In genomic region chr1:39944972-39945323, GRCm38 (mm10) we compare ENCODE assay signal across 16 mouse cellular contexts. TPM values are rescaled to one million over a fixed set of nuclear protein-coding genes. Genes with fewer than 3 reads are reported as not detected.
DNase-seq lines count a peak whose midpoint lies in the region; ATAC-seq and TF ChIP-seq lines count a peak whose summit lies in the region.
"Had no signal": no experiment of that assay in that cellular context is flagged by ENCODE, and none has a peak within 500 bp of the region (broad histone marks: within the 10 kb centered on the region; RNA-seq: fewer than 3 reads in every experiment).

No protein-coding gene starts in this region.

- no peaks in the 10 kb centered on the region for H3K27me3 ChIP-seq in limb, embryonic 11.5 days (ENCODE audit: control insufficient read depth, insufficient read depth, low read length)
- no peaks in the 10 kb centered on the region for H3K27me3 ChIP-seq in limb, embryonic 10.5 days (ENCODE audit: low read depth, poor library complexity, severe bottlenecking)
- no peaks in the 10 kb centered on the region for H3K27me3 ChIP-seq in forebrain, embryonic 15.5 days
- no peaks in the 10 kb centered on the region for H3K27me3 ChIP-seq in limb, embryonic 15.5 days
- no peaks in the 10 kb centered on the region for H3K27me3 ChIP-seq in kidney, embryonic 14.5 days (ENCODE audit: control insufficient read depth, insufficient read depth, low read length)
- H3K27me3 ChIP-seq: CH12.LX; megakaryocyte, embryonic 14.5 days; stomach, embryonic 15.5 days had no signal

- ATAC-seq in limb, embryonic 11.5 days (ENCODE audit: insufficient number of reproducible peaks, low FRiP score, low TSS enrichment, low read depth): no peak
- no peak for ATAC-seq in forebrain, embryonic 15.5 days (replicated peaks)
- ATAC-seq in limb, embryonic 15.5 days (ENCODE audit: insufficient number of reproducible peaks, low FRiP score, low TSS enrichment, low read depth): no peak
- no peak for ATAC-seq in kidney, embryonic 14.5 days (ENCODE audit: low FRiP score, low TSS enrichment)

- intact Hi-C loops in gastrocnemius, adult 2 months (cut with DNase I): no loop called here

- H3K36me3 ChIP-seq in limb, embryonic 11.5 days (ENCODE audit: control insufficient read depth, insufficient read depth, low read length): no peaks in the 10 kb centered on the region
- H3K36me3 ChIP-seq in limb, embryonic 10.5 days: no peaks in the 10 kb centered on the region
- no peaks in the 10 kb centered on the region for H3K36me3 ChIP-seq in forebrain, embryonic 15.5 days
- no peaks in the 10 kb centered on the region for H3K36me3 ChIP-seq in limb, embryonic 15.5 days
- H3K36me3 ChIP-seq in kidney, embryonic 14.5 days (ENCODE audit: control insufficient read depth, insufficient read depth, low read length): no peaks in the 10 kb centered on the region
- H3K36me3 ChIP-seq: stomach, embryonic 15.5 days had no signal

- no peaks in the 10 kb centered on the region for H3K9me3 ChIP-seq in limb, embryonic 11.5 days (ENCODE audit: control insufficient read depth, low read length)
- H3K9me3 ChIP-seq in limb, embryonic 10.5 days (replicated peaks): no peaks in the 10 kb centered on the region
- H3K9me3 ChIP-seq in forebrain, embryonic 15.5 days: no peaks in the 10 kb centered on the region
- no peaks in the 10 kb centered on the region for H3K9me3 ChIP-seq in limb, embryonic 15.5 days
- H3K9me3 ChIP-seq in kidney, embryonic 14.5 days (ENCODE audit: control insufficient read depth, low read length): no peaks in the 10 kb centered on the region
- H3K9me3 ChIP-seq: megakaryocyte, embryonic 14.5 days; stomach, embryonic 15.5 days had no signal

- peak; percentile 20 for DNase-seq in limb, embryonic 11.5 days (ENCODE audit: low spot score)
- DNase-seq in limb, embryonic 10.5 days (ENCODE audit: low spot score): no peak
- peak; percentile 70 for DNase-seq in ZHBTc4 (ENCODE audit: low read depth, low spot score)
- DNase-seq in gastrocnemius, adult 2 months: no peak
- DNase-seq in cerebellum, adult 9-10 months: no peak
- DNase-seq: adrenal gland, adult 2 months; cerebellum, postnatal 36 days; heart, postnatal 10 days; kidney, adult 2 months had no signal

- no peak overlapping the region for H3K9ac ChIP-seq in limb, embryonic 11.5 days (ENCODE audit: low read length)
- H3K9ac ChIP-seq in forebrain, embryonic 15.5 days (replicated peaks): no peak overlapping the region
- no peak overlapping the region for H3K9ac ChIP-seq in limb, embryonic 15.5 days
- H3K9ac ChIP-seq in kidney, embryonic 14.5 days (ENCODE audit: low read depth, low read length): no peak overlapping the region
- H3K9ac ChIP-seq: stomach, embryonic 15.5 days had no signal

- H3K4me3 ChIP-seq in limb, embryonic 11.5 days (ENCODE audit: low read depth, low read length): no peak overlapping the region
- H3K4me3 ChIP-seq in limb, embryonic 10.5 days: no peak overlapping the region
- H3K4me3 ChIP-seq in forebrain, embryonic 15.5 days: no peak overlapping the region
- no peak overlapping the region for H3K4me3 ChIP-seq in limb, embryonic 15.5 days
- H3K4me3 ChIP-seq in gastrocnemius, adult 2 months: no peak overlapping the region
- no peak overlapping the region for H3K4me3 ChIP-seq in kidney, embryonic 14.5 days (ENCODE audit: low read length)
- H3K4me3 ChIP-seq: stomach, embryonic 15.5 days had no signal

- peaks cover 41% of the 10 kb centered on the region for H3K4me1 ChIP-seq in limb, embryonic 11.5 days (ENCODE audit: control insufficient read depth, insufficient read depth, low read length)
- peaks cover 90% of the 10 kb centered on the region for H3K4me1 ChIP-seq in limb, embryonic 10.5 days
- peaks cover 96% of the 10 kb centered on the region for H3K4me1 ChIP-seq in forebrain, embryonic 15.5 days
- peaks cover 84% of the 10 kb centered on the region for H3K4me1 ChIP-seq in limb, embryonic 15.5 days
- peaks cover 63% of the 10 kb centered on the region for H3K4me1 ChIP-seq in kidney, embryonic 14.5 days (ENCODE audit: control insufficient read depth, insufficient read depth, low read length)

- H3K27ac ChIP-seq in limb, embryonic 11.5 days (replicated peaks; ENCODE audit: low read depth, low read length): no peak overlapping the region
- H3K27ac ChIP-seq in limb, embryonic 10.5 days: no peak overlapping the region
- peak overlapping the region; percentile 13; the same call in 1 of the 2 replicates for H3K27ac ChIP-seq in forebrain, embryonic 15.5 days (replicated peaks)
- peak overlapping the region; percentile 17; the same call in 1 of the 2 replicates for H3K27ac ChIP-seq in limb, embryonic 15.5 days
- H3K27ac ChIP-seq in gastrocnemius, adult 2 months: no peak overlapping the region
- H3K27ac ChIP-seq in kidney, embryonic 14.5 days (ENCODE audit: low read depth, low read length): no peak overlapping the region
- H3K27ac ChIP-seq: stomach, embryonic 15.5 days had no signal

- no peak overlapping the region for H3K4me2 ChIP-seq in limb, embryonic 11.5 days (ENCODE audit: low read depth, severe bottlenecking)
- no peak overlapping the region for H3K4me2 ChIP-seq in forebrain, embryonic 15.5 days (replicated peaks)
- H3K4me2 ChIP-seq in limb, embryonic 15.5 days: no peak overlapping the region
- no peak overlapping the region for H3K4me2 ChIP-seq in kidney, embryonic 14.5 days (replicated peaks; ENCODE audit: low read depth, low read length)
- H3K4me2 ChIP-seq: liver, embryonic 11.5 days; stomach, embryonic 15.5 days had no signal

- 46% methylated on average over 4 of the region's 4 CpGs for WGBS in limb, embryonic 11.5 days
- 48% methylated on average over 4 of the region's 4 CpGs for WGBS in limb, embryonic 10.5 days
- 44% methylated on average over 4 of the region's 4 CpGs for WGBS in forebrain, embryonic 15.5 days
- 48% methylated on average over 4 of the region's 4 CpGs for WGBS in limb, embryonic 15.5 days
- WGBS in kidney, embryonic 14.5 days: 45% methylated on average over 4 of the region's 4 CpGs

- TF ChIP-seq CTCF in gastrocnemius, adult 2 months (IDR thresholded peaks at IDR 0.05): no peak

RNA-seq across cellular contexts. Expression of gene Map4k4, which starts 44.2 kb away (rescaled TPM):
- polyA plus RNA-seq in limb, embryonic 11.5 days (2014; fragmentation: Nextera tagmentation; extraction: Ambion mirVana): 38.0 and 43.7 TPM in 2 replicates
- 33.8 and 45.4 TPM in 2 replicates for polyA plus RNA-seq in limb, embryonic 10.5 days (2016; fragmentation: Nextera tagmentation; extraction: Ambion mirVana)
- 55.7 and 60.2 TPM in 2 replicates for polyA plus RNA-seq in forebrain, embryonic 15.5 days (2015; fragmentation: Nextera tagmentation; extraction: Ambion mirVana)
- 29.5 and 32.7 TPM in 2 replicates for polyA plus RNA-seq in limb, embryonic 15.5 days (2015; fragmentation: Nextera tagmentation; extraction: Ambion mirVana)
- 10 to 100 TPM; 23.2 to 28.3 TPM for total RNA-seq in gastrocnemius, adult 2 months (2021)
- 40.1 and 48.2 TPM in 2 replicates for polyA plus RNA-seq in kidney, embryonic 14.5 days (2014; fragmentation: Nextera tagmentation; extraction: Ambion mirVana)

Comparison
In these comparisons a context has a peak if more than half of its experiments do, and no peak if none do; other contexts are left out.
1. DNase-seq: peak in limb, embryonic 11.5 days (single experiment) and ZHBTc4 (single experiment); none in limb, embryonic 10.5 days (single experiment), gastrocnemius, adult 2 months (single experiment) and cerebellum, adult 9-10 months (single experiment).
2. H3K27ac ChIP-seq: peak in forebrain, embryonic 15.5 days (single experiment) and limb, embryonic 15.5 days (single experiment); none in limb, embryonic 11.5 days (single experiment), limb, embryonic 10.5 days (single experiment), gastrocnemius, adult 2 months (single experiment) and kidney, embryonic 14.5 days (single experiment).